Mouse (Mus musculus) lung, embryonic 14.5 days (tissue): ENCODE measurements at regions not wholly inside any gene's neighbourhood (a gene's known extent, or its start where the extent isn't known, plus 50 kb on each side); places are given as distances from the start of the nearest gene placed in this dataset.

Experiments used
- ATAC-seq: fragments of 200-750 bp; cut with Nextera tagmentation; 2 replicates; pipeline ENCODE4 v1.8.0; 2017; ENCODE audit warnings: mild to moderate bottlenecking, moderate TSS enrichment, moderate library complexity; ENCODE audit not compliant: insufficient read depth
- DNase-seq: peaks from one replicate; pipeline ENCODE4 v3.0.0-alpha.2; 2015
- H3K27ac ChIP-seq: fragments of 300-500 bp; sonication (generic); 2 replicates; pipeline ENCODE4 v1.5.1; 2014; ENCODE audit warnings: low read depth, mild to moderate bottlenecking, moderate library complexity
- H3K27me3 ChIP-seq: fragments of 300-500 bp; sonication (generic); 2 replicates; pipeline ENCODE4 v1.6.1; 2014; ENCODE audit warnings: low read length, control low read depth; ENCODE audit not compliant: insufficient read depth
- H3K36me3 ChIP-seq: fragments of 300-500 bp; sonication (generic); 2 replicates; pipeline ENCODE4 v1.6.1; 2014; ENCODE audit warnings: control low read depth; ENCODE audit not compliant: insufficient read depth
- H3K4me1 ChIP-seq: fragments of 300-500 bp; sonication (generic); 2 replicates; pipeline ENCODE4 v1.6.1; 2014; ENCODE audit warnings: antibody characterized with exemption, control low read depth; ENCODE audit not compliant: insufficient read depth
- H3K4me2 ChIP-seq: fragments of 300-500 bp; sonication (generic); 2 replicates; pipeline ENCODE4 v1.6.1; 2014; ENCODE audit warnings: mild to moderate bottlenecking
- H3K4me3 ChIP-seq: fragments of 300-500 bp; sonication (generic); 2 replicates; pipeline ENCODE4 v1.5.1; 2014; ENCODE audit warnings: low read depth, low read length
- H3K9ac ChIP-seq: fragments of 300-500 bp; sonication (generic); 2 replicates; pipeline ENCODE4 v1.6.1; 2014
- H3K9me3 ChIP-seq: fragments of 300-500 bp; sonication (generic); 2 replicates; pipeline ENCODE4 v1.6.1; 2016; ENCODE audit warnings: low read depth, low read length, control low read depth
- CTCF ChIP-seq: IDR thresholded peaks from 2 replicates; pipeline ENCODE4 v1.5.1; 2016; ENCODE audit warnings: antibody characterized with exemption, low read depth
- WGBS: fragments of 180-500 bp; shearing (Covaris S2); extraction: QIAGEN DNeasy Blood & Tissue Kit; methylation state at CpG from one replicate; pipeline ENCODE4 v1.1.7; 2014; 5-methylcytosine and 5-hydroxymethylcytosine counted together

DNA sequence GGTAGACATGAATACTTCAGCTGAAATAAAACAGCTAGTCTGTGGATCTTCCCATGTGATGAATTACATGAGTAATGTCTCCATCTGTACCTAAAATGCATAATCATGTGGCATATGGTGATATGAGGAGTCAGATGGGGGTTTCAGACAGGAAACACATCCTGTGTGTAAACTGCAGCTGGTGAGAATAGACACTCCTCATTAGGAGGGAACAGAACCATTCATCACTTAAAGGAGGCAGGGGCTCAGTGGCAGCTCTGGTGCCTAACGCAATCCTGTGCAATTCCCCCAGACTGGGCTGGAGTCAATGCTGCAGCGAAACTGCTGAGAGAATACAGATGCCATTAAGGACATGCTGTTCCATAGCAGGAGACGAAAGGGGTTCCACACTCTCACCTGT, 103.3 kb upstream of the Egfl6 start:
- no peak for TF ChIP-seq CTCF

DNA sequence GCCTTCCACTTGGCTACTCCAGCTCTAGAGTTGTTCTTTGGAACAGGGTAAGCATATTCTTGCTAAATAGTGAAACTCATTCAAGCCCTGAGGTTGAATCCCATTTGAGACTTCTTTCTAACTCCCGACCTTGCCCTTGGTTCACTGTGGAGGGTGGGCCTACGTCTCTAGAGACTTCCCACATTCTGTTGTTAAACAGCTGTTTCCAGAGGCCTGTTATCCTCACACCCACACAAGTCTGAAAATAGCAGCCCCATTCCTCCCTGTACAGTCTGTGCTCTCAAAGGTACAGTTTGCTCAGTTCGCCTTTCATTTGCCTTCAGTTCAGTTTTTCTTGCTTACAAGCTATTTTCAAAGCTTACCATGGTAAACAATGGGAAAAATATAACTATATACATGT, 87.9 kb upstream of the Egfl6 start:
- no peak for ATAC-seq
- 78% methylated on average over 3 of the region's 3 CpGs for WGBS
- H3K27me3 ChIP-seq: no peaks in the 10 kb centered on the region

More for the DNA sequence above, 103.3 kb upstream of the Egfl6 start:
- no peak overlapping the region for H3K4me2 ChIP-seq
- no peaks in the 10 kb centered on the region for H3K27me3 ChIP-seq
- no peak overlapping the region for H3K4me3 ChIP-seq
- H3K36me3 ChIP-seq: no peaks in the 10 kb centered on the region
- H3K4me1 ChIP-seq: no peaks in the 10 kb centered on the region
- 48% methylated on average over 3 of the region's 3 CpGs for WGBS
- no peak overlapping the region for H3K9ac ChIP-seq
- DNase-seq: no peak
- no peak for ATAC-seq
- no peak overlapping the region for H3K27ac ChIP-seq
- H3K9me3 ChIP-seq: no peaks in the 10 kb centered on the region

DNA sequence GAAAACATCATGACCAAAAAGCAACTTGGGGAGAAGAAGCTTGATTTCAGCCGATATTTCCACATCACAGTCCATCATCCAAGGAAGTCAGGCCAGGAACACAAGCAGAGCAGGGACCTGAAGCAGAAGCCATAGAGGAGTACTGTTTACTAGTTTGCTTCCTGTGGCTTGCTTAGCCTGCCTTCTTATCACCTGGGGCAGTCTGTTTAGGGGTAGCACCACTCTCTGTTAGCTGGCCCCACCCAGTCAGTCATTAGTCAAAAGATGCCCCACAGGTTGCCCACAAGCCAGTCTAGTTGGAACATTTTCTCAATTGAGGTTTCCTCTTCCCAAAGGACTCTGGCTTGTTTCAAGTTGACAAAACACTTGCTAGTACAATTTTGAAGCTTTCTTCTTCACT, 87.1 kb upstream of the Egfl6 start:
- Histone ChIP-seq H3K9me3 (no peaks in the 10 kb centered on the region), H3K9ac (no peak overlapping the region), H3K4me3 (no peak overlapping the region), H3K27ac (no peak overlapping the region), H3K4me2 (no peak overlapping the region), H3K36me3 (no peaks in the 10 kb centered on the region), H3K4me1 (no peaks in the 10 kb centered on the region), H3K27me3 (no peaks in the 10 kb centered on the region)
- DNase-seq (no peak), ATAC-seq (no peak)
- 75% methylated on average over 1 of the region's 1 CpGs for WGBS
- no peak for TF ChIP-seq CTCF

More for the DNA sequence above, 87.9 kb upstream of the Egfl6 start:
- Histone ChIP-seq H3K9me3 (no peaks in the 10 kb centered on the region), H3K9ac (no peak overlapping the region), H3K4me1 (no peaks in the 10 kb centered on the region), H3K36me3 (no peaks in the 10 kb centered on the region), H3K27ac (no peak overlapping the region), H3K4me2 (no peak overlapping the region), H3K4me3 (no peak overlapping the region)
- no peak for DNase-seq
- no peak for TF ChIP-seq CTCF

DNA sequence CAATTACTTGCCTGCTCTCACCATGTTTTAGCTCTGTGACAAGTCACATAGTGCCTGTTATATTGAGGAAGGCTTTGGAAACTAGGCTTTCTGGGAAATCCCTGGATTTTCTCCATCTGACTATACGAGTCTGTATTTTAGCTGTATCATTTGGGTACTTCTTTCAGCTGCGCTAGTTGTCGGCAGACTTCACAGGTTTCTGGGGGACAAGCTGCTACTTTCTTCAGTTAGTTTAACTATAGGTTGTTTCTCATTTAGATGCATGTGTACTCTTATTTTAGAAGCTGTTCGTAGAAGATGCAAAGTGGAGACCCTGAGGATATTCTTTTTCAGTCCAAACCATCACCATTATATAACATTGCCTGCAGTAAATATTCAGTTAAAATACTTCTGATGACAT, 86.3 kb upstream of the Egfl6 start:
- no peak overlapping the region for H3K27ac ChIP-seq
- H3K4me3 ChIP-seq: no peak overlapping the region
- 93% methylated on average over 4 of the region's 4 CpGs for WGBS
- no peak overlapping the region for H3K4me2 ChIP-seq
- no peak for TF ChIP-seq CTCF
- H3K4me1 ChIP-seq: no peaks in the 10 kb centered on the region
- ATAC-seq (no peak), DNase-seq (no peak)
- H3K9ac ChIP-seq: no peak overlapping the region
- H3K27me3 ChIP-seq: no peaks in the 10 kb centered on the region
- H3K36me3 ChIP-seq: no peaks in the 10 kb centered on the region
- H3K9me3 ChIP-seq: no peaks in the 10 kb centered on the region

DNA sequence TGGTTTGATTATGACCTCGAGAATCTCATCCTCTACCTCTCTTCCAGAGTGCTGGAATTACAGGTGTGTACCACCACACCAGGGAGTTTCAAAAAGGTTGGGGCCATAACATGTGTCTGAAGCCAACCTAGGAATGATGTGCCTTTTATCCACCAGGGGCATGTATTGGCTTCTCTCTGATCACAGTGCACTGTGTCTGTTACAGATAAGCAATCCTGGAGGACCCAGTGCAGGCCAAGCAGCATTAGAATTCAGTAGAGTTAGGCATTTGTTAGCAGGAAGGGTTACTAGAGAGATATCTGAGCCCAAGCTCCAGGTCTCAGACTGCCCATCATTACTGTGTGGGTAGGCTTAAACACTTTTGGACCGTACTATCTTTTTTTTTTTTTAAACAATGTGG, 80.8 kb upstream of the Egfl6 start:
- no peak for ATAC-seq
- no peak overlapping the region for H3K27ac ChIP-seq
- no peaks in the 10 kb centered on the region for H3K36me3 ChIP-seq
- no peak overlapping the region for H3K4me3 ChIP-seq
- no peaks in the 10 kb centered on the region for H3K4me1 ChIP-seq
- no peak overlapping the region for H3K4me2 ChIP-seq
- H3K9ac ChIP-seq: no peak overlapping the region
- H3K9me3 ChIP-seq: no peaks in the 10 kb centered on the region
- TF ChIP-seq CTCF: no peak
- WGBS: 74% methylated on average over 2 of the region's 2 CpGs
- DNase-seq: no peak
- H3K27me3 ChIP-seq: no peaks in the 10 kb centered on the region

DNA sequence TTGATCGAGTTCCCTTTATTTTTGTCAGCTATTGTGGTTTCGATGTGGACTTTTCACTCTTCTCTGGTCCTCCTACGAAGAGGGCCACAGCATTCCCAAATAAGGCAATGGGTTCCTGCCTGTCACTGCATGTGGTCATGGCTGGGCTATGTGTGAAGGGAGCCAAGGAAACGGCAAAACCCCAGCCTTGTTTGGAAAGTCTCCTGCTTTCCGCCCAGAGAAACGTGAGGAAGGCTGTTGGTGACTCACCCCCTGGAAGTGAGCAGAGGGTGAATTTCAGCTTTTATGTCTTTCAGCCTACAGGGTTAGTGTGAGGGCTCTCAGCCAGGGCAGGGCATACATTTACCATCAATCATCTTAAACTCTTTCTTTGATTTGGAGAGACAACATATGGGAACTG, 76.3 kb upstream of the Egfl6 start:
- no peaks in the 10 kb centered on the region for H3K27me3 ChIP-seq
- peak overlapping the region; percentile 74; the same call in 1 of the 2 replicates for H3K27ac ChIP-seq
- no peaks in the 10 kb centered on the region for H3K36me3 ChIP-seq
- no peaks in the 10 kb centered on the region for H3K4me1 ChIP-seq
- H3K9ac ChIP-seq: no peak overlapping the region
- ATAC-seq (peak; percentile 85), DNase-seq (peak; percentile 75)
- no peak overlapping the region for H3K4me3 ChIP-seq
- no peak overlapping the region for H3K4me2 ChIP-seq
- H3K9me3 ChIP-seq: no peaks in the 10 kb centered on the region
- WGBS: 20% methylated on average over 6 of the region's 6 CpGs
- no peak for TF ChIP-seq CTCF

DNA sequence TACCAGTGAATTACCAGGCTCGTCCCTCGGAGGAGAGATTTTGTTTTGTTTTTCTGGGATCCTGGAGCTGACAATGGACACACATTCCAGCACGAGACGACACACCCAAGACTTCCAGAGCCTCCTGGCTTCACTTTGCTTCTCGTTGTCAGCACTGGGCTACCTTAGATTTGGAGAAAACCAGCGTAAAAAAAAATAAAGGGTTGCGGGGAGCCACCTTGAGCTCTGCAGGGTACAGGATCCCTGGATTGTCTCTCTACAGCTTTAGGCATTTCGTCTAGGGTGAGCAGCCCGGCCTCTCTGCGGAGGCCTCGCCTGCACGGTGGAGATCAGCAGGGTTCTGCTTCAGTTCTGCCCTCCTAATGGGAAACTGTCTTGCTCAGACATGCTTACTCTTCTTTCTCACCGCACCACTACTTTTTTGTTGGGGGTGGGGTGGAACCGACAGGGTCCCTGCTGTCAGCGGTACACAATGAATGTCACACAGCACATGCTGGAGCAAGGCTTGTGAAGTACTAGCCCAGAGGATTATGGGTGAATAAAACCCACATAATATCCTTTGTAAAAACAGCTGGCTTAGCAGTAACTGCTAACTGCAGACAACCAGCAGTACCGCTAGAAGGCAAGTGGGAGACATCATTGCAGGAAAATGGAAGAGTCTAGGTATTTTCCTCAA, 75.7 kb upstream of the Egfl6 start:
- Histone ChIP-seq H3K9ac (peak overlapping the region; percentile 29; the same call in 1 of the 2 replicates), H3K9me3 (no peaks in the 10 kb centered on the region), H3K27ac (peak overlapping the region; percentile 74), H3K4me1 (no peaks in the 10 kb centered on the region), H3K36me3 (no peaks in the 10 kb centered on the region), H3K4me3 (peak overlapping the region; percentile 17; the same call in 1 of the 2 replicates), H3K4me2 (peak overlapping the region; percentile 51), H3K27me3 (no peaks in the 10 kb centered on the region)
- DNase-seq: peak; percentile 93
- WGBS: 17% methylated on average over 16 of the region's 16 CpGs
- peak; percentile 70 for ATAC-seq
- peak; percentile 22; the same call in 1 of the 2 replicates for TF ChIP-seq CTCF
